Mouse (Mus musculus): ENCODE measurements at regions not wholly inside any gene's neighbourhood (a gene's known extent, or its start where the extent isn't known, plus 50 kb on each side); places are given as distances from the start of the nearest gene placed in this dataset.
A peak's percentile ranks its signal among the peaks of the same experiment; 100 is the strongest.

DNA sequence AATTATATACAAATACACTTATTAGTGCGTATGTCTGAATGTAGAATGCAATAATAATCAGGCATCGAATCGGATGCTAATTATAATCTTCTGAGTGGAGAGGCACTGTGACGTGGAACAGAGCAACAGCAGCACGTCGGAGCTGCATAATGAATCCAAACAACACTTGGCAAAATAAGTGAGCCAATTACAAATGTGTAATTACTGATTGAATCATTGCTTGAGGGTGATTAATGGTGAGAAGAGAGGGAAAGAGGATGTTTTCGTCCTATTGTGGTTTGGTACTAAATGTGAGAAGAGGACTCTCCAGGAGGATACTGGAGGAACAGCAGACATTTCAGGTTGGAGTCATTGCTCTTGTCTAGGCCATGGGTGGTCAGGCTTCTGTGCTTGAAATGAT, 156.5 kb downstream of the Dusp6 start:
- Histone ChIP-seq H3K4me3 (no peak overlapping the region), H3K27me3 (no peaks in the 10 kb centered on the region), H3K9me3 (no peaks in the 10 kb centered on the region; the same call in 1 of the 2 replicates), H3K4me1 (no peaks in the 10 kb centered on the region), H3K4me2 (no peak overlapping the region), H3K27ac (no peak overlapping the region), H3K9ac (no peak overlapping the region), H3K36me3 (no peaks in the 10 kb centered on the region)
- 69% methylated on average over 7 of the region's 7 CpGs for WGBS
- ATAC-seq (ENCODE audit: insufficient number of reproducible peaks, low FRiP score, low TSS enrichment, low read depth), result no peak

- no peak overlapping the region for H3K9ac ChIP-seq
- no peak overlapping the region for H3K4me2 ChIP-seq
- no peaks in the 10 kb centered on the region for H3K4me1 ChIP-seq
- no peaks in the 10 kb centered on the region for H3K27me3 ChIP-seq
- no peaks in the 10 kb centered on the region; the same call in 1 of the 2 replicates for H3K9me3 ChIP-seq
- no peak overlapping the region for H3K4me3 ChIP-seq
- no peak overlapping the region for H3K27ac ChIP-seq
- H3K36me3 ChIP-seq, result no peaks in the 10 kb centered on the region
- WGBS, result 80% methylated on average over 5 of the region's 5 CpGs
- ATAC-seq (ENCODE audit: insufficient number of reproducible peaks, low FRiP score, low TSS enrichment, low read depth), result no peak
Observed at GRCm38 (mm10) chr10:99423406-99423805, 160.4 kb downstream of the Dusp6 start.

- Histone ChIP-seq H3K27me3 (no peaks in the 10 kb centered on the region), H3K9ac (no peak overlapping the region), H3K27ac (no peak overlapping the region), H3K9me3 (no peaks in the 10 kb centered on the region; the same call in 1 of the 2 replicates), H3K4me3 (no peak overlapping the region), H3K4me2 (no peak overlapping the region), H3K36me3 (no peaks in the 10 kb centered on the region), H3K4me1 (no peaks in the 10 kb centered on the region)
- WGBS, result 86% methylated on average over 4 of the region's 4 CpGs
- ATAC-seq (ENCODE audit: insufficient number of reproducible peaks, low FRiP score, low TSS enrichment, low read depth), result no peak
Observed at GRCm38 (mm10) chr10:99425265-99425664, 162.2 kb downstream of the Dusp6 start.

GRCm38 (mm10) chr10:99430175-99430574, 167.1 kb downstream of the Dusp6 start:
- 58% methylated on average over 9 of the region's 9 CpGs for WGBS
- no peak overlapping the region for H3K4me2 ChIP-seq
- H3K4me1 ChIP-seq, result no peaks in the 10 kb centered on the region
- no peaks in the 10 kb centered on the region for H3K36me3 ChIP-seq
- no peaks in the 10 kb centered on the region for H3K9me3 ChIP-seq
- ATAC-seq (ENCODE audit: insufficient number of reproducible peaks, low FRiP score, low TSS enrichment, low read depth), result no peak
- no peak overlapping the region for H3K9ac ChIP-seq
- H3K4me3 ChIP-seq, result no peak overlapping the region
- no peaks in the 10 kb centered on the region for H3K27me3 ChIP-seq
- H3K27ac ChIP-seq, result no peak overlapping the region

DNA sequence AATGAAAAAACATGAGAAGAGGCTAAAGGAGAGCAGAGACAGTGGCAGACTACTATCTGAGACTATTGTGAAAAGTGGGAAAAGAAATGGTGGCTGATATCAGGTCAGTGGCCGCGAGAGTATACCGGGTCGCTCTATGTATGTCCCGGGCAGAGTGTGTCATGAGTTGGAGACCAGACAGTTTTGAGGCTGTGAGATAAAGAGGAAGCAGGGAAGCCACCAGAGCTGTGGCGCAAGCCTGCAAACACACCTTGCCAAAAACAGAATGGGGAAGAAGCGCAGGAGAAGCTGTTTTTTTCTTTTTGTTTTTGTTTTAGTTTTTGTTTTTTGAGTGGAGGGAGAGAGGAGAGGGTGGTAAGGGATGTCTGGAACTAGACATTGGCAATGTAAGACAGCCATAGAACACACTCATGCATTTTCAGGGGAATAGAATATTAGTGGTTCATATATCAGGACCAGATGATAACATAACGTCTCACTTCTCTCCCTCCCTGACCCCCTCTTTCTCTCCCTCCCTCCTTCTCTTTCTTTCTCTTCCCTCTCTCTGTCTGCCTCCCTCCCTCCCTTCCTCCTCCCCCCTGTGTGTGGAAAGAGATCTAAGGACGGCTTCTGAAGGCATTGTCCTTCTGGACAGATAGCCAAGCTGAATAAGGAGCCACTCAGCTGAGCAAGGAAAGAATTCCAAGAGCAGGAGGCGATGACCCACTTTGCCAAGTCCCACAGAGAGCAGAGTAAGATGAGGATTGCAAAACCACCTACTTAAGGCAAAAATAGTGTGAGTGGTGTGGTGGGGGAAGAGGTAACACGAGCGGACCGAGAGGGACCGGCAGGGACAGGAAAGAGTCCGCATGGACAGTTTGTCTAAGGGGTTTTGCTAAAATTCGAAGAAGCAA, 167.9 kb downstream of the Dusp6 start:
- Histone ChIP-seq H3K4me2 (no peak overlapping the region), H3K27me3 (no peaks in the 10 kb centered on the region), H3K9me3 (no peaks in the 10 kb centered on the region), H3K36me3 (no peaks in the 10 kb centered on the region), H3K4me1 (no peaks in the 10 kb centered on the region), H3K4me3 (no peak overlapping the region), H3K27ac (no peak overlapping the region), H3K9ac (no peak overlapping the region)
- no peak for ATAC-seq (ENCODE audit: insufficient number of reproducible peaks, low FRiP score, low TSS enrichment, low read depth)
- 72% methylated on average over 16 of the region's 16 CpGs for WGBS

- no peaks in the 10 kb centered on the region for H3K27me3 ChIP-seq
- no peak for ATAC-seq (ENCODE audit: insufficient number of reproducible peaks, low FRiP score, low TSS enrichment, low read depth)
- H3K27ac ChIP-seq, result no peak overlapping the region
- H3K4me2 ChIP-seq, result no peak overlapping the region
- H3K9me3 ChIP-seq, result no peaks in the 10 kb centered on the region
- no peak overlapping the region for H3K4me3 ChIP-seq
- H3K9ac ChIP-seq, result no peak overlapping the region
- H3K4me1 ChIP-seq, result 0 out of 2 replicates have a peak, but pooled peaks cover 2% of the 10 kb centered on the region
- no peaks in the 10 kb centered on the region for H3K36me3 ChIP-seq
Observed at GRCm38 (mm10) chr10:99437060-99437459, 174.0 kb downstream of the Dusp6 start.

- 90% methylated on average over 5 of the region's 5 CpGs for WGBS
- 0 out of 2 replicates have a peak, but pooled peaks cover 2% of the 10 kb centered on the region for H3K4me1 ChIP-seq
- ATAC-seq (ENCODE audit: insufficient number of reproducible peaks, low FRiP score, low TSS enrichment, low read depth), result no peak
Observed at GRCm38 (mm10) chr10:99440169-99440568, 177.1 kb downstream of the Dusp6 start.

DNA sequence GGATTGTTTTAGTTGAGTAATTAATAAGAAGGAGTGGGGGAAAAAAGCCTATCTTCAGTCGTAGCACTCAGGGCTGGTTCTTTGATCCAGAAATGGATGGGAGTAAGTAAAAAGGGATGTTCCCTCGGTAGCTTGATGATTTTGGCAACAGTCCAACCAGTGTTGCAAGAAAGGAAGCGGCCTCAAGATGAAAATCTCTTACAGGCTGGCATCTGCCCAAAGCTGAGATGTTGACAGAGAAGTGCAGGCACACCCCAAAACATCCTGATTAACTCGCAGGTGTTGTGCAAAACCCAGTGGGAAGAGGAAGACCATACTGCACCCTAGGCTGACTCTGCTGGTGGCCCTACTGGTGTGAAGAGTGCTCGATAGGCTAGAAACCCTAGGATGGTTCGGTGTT, 178.0 kb downstream of the Dusp6 start:
- ATAC-seq (ENCODE audit: insufficient number of reproducible peaks, low FRiP score, low TSS enrichment, low read depth), result no peak; the same call in 1 of the 2 replicates
- no peak overlapping the region for H3K4me2 ChIP-seq
- no peaks in the 10 kb centered on the region for H3K9me3 ChIP-seq
- no peaks in the 10 kb centered on the region for H3K36me3 ChIP-seq
- peak overlapping the region; percentile 9; the same call in 1 of the 2 replicates for H3K27ac ChIP-seq
- WGBS, result 42% methylated on average over 6 of the region's 6 CpGs
- no peaks in the 10 kb centered on the region for H3K27me3 ChIP-seq
- H3K4me3 ChIP-seq, result no peak overlapping the region
- H3K4me1 ChIP-seq, result 0 out of 2 replicates have a peak, but pooled peaks cover 2% of the 10 kb centered on the region
- H3K9ac ChIP-seq, result no peak overlapping the region

More at GRCm38 (mm10) chr10:99440169-99440568, 177.1 kb downstream of the Dusp6 start:
- no peak overlapping the region for H3K4me2 ChIP-seq
- no peaks in the 10 kb centered on the region for H3K9me3 ChIP-seq
- H3K9ac ChIP-seq, result no peak overlapping the region
- H3K36me3 ChIP-seq, result no peaks in the 10 kb centered on the region
- H3K4me3 ChIP-seq, result no peak overlapping the region
- no peak overlapping the region for H3K27ac ChIP-seq
- no peaks in the 10 kb centered on the region for H3K27me3 ChIP-seq

DNA sequence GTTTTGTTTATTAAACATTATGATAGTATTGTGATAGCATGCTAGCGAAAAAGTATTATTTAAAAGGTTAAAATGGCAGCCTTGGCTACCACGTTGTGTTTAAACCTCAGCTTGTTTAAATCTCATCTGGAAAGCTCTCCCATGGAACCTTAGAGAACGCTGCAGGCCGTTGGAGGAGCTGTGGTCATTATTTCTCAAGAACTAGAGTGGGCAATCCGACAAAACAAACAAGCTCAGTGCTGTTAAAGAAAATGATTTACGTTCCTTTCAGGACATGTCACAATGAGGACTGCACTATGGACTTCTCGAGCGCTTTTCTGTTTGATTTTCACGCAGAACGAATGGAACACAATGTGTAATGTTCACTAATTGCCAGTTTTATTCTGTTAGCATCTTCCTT, 178.9 kb downstream of the Dusp6 start:
- Histone ChIP-seq H3K9ac (no peak overlapping the region), H3K4me3 (no peak overlapping the region), H3K4me2 (no peak overlapping the region), H3K27me3 (no peaks in the 10 kb centered on the region), H3K27ac (no peak overlapping the region), H3K36me3 (no peaks in the 10 kb centered on the region), H3K4me1 (0 out of 2 replicates have a peak, but pooled peaks cover 2% of the 10 kb centered on the region), H3K9me3 (no peaks in the 10 kb centered on the region)
- ATAC-seq (ENCODE audit: insufficient number of reproducible peaks, low FRiP score, low TSS enrichment, low read depth), result no peak
- WGBS, result 60% methylated on average over 10 of the region's 10 CpGs

DNA sequence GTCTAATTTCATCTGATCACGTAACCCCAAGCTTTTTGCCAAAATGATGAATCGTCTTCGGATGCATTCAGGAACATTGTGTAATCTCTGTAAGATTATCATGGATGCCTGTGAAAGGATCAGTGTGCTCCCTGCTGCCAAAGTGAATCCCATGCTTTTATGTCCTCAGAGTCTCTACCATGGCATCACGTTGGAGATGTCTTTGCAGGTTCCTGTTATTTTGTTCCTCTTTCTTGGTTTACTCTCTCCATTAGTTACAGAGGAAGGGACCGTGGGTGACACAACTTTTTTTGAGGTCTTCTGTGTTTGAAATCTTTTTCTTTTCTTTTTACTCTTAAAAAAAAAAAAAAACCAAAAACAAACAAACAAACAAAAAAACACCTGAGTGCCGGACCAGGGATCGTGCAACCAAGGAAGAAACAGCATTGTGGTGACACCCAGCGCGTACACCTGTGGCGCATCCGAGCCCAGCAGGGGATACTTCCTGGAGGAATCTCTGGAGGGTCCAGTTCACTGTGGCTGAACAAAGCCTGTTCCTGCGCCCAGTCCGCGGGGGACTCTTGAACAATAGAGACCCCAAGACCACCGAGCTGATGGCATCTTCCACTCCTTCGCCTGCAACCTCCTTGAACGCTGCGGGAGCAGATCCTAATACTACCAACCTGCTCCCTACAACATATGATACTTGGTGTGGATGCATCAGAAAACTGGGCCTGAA, 180.6 kb downstream of the Dusp6 start:
- H3K36me3 ChIP-seq, result no peaks in the 10 kb centered on the region
- H3K9me3 ChIP-seq, result no peaks in the 10 kb centered on the region
- ATAC-seq (ENCODE audit: insufficient number of reproducible peaks, low FRiP score, low TSS enrichment, low read depth), result no peak
- H3K27me3 ChIP-seq, result no peaks in the 10 kb centered on the region
- no peak overlapping the region for H3K4me3 ChIP-seq
- 95% methylated on average over 18 of the region's 18 CpGs for WGBS
- no peak overlapping the region for H3K4me2 ChIP-seq
- no peak overlapping the region for H3K9ac ChIP-seq
- H3K4me1 ChIP-seq, result 0 out of 2 replicates have a peak, but pooled peaks cover 2% of the 10 kb centered on the region
- no peak overlapping the region for H3K27ac ChIP-seq

DNA sequence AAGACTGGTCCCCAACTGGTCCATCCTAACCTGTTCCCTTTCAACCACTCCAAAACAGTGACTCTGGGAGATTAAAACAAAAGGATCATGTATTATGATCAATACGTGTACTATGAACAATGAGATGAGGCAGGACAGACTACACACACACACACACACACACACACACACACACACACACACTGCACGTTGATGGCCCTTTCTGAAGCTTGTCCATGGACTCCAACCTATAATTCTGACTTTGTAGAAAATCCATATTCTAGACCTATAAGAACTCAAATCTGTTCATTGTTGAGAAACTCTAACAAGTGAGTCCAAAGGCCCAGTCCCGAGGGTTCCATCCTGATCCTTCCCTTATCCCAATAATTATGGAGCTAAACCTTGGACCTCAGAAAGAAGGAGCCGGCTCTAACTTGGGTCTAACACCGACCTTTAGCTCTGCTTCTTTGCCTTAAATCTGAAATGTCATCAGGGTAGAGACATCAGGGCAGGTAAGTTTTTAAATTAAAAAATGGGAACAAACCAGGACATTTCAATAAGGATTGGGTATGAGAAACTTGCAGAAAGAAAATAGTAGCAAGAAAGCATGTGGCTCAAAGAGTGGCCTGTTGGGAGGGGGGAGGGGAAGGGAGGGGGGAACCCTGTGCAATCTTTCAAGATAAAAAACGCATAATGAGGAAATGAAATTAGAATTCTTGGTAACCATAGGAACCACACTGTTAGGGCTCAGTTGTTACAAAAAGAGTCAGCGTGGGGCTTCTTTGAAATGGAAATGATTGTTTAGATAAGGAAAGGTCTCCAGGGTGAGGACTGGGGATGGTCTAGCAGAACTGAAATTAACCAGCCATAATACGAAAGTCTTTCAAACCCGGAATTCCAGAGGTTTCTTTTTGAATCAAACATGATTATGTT, 187.9 kb downstream of the Dusp6 start:
- H3K4me3 ChIP-seq, result no peak overlapping the region
- no peaks in the 10 kb centered on the region for H3K36me3 ChIP-seq
- 0 out of 2 replicates have a peak, but pooled peaks cover 2% of the 10 kb centered on the region for H3K4me1 ChIP-seq
- H3K27ac ChIP-seq, result no peak overlapping the region
- no peak overlapping the region for H3K4me2 ChIP-seq
- no peak for ATAC-seq (ENCODE audit: insufficient number of reproducible peaks, low FRiP score, low TSS enrichment, low read depth)
- no peak overlapping the region for H3K9ac ChIP-seq
- WGBS, result 59% methylated on average over 9 of the region's 9 CpGs
- no peaks in the 10 kb centered on the region for H3K27me3 ChIP-seq
- no peaks in the 10 kb centered on the region for H3K9me3 ChIP-seq

All from limb, embryonic 15.5 days (tissue).